Mouse (Mus musculus): ENCODE data around the gene Trap1. TPM values are rescaled to one million over a fixed set of nuclear protein-coding genes. Genes with fewer than 3 reads are reported as not detected.

Gene Trap1
- total RNA-seq, 2 experiments from 2014 or later, result 156 to 159 TPM

Small RNAs within 50 kb of the gene (microRNA-seq; reads per million reads assigned to microRNA genes)
- not detected for gene Gm23413

Other genes starting within 250 kb of the Trap1 start
- gene Olfr15, start 246.9 kb downstream of the Trap1 start, total RNA-seq (2021), result not detected
- gene Zfp174, start 230.6 kb downstream of the Trap1 start, total RNA-seq (2021), result 10 to 100 TPM; 24.7 to 27.1 TPM
- 10 to 100 TPM; 71.6 to 77.2 TPM for gene Naa60, start 205.5 kb downstream of the Trap1 start, total RNA-seq (2021)
- gene Zfp597, start 193.3 kb downstream of the Trap1 start, total RNA-seq (2021), result 10 to 100 TPM; 19.4 to 24.5 TPM
- gene Gm20695, start 193.2 kb downstream of the Trap1 start, total RNA-seq (2021), result 1 to 10 TPM; 1.0 to 1.5 TPM
- 1 to 10 TPM; 4.7 to 4.8 TPM for gene 1700037C18Rik, start 169.1 kb downstream of the Trap1 start, total RNA-seq (2021)
- gene Cluap1, start 169.0 kb downstream of the Trap1 start, total RNA-seq (2021), result 10 to 100 TPM; 24.5 to 25.3 TPM
- 1 to 10 TPM; 4.3 to 4.7 TPM for gene Nlrc3, start 101.2 kb downstream of the Trap1 start, total RNA-seq (2021)
- 10 to 100 TPM; 28.0 to 31.0 TPM for gene Slx4, start 74.1 kb downstream of the Trap1 start, total RNA-seq (2021)
- gene Dnase1, start 40.9 kb downstream of the Trap1 start, total RNA-seq (2021), result under 1 TPM in 1 of 2 experiments, not detected in 1; 0.39 TPM
- 10 to 100 TPM; 69.6 to 80.3 TPM for gene Crebbp, start 136.2 kb upstream of the Trap1 start, total RNA-seq (2021)

Data from adrenal gland, postnatal 4 days (tissue).